In the genomic region with DNA sequence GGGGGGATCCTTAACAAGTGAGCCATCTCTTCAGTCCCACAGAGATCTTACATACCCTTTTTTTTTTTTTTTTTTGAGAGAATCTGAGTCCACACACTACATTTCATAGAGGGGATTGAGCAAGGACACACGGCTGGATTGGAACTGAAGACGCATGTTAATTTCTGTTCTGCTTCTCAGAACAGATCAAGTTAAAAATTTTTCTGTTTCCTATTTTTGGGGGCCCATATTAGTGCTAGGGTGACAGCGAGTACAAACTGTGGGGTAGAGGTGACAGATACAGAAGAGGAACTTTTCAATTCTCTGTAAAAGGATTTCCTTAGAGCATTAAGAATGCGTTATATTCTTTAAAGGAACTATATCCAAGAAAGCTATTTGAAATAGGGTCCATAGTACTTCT, we compare ENCODE assay signal across 21 mouse cellular contexts.
"Had no signal": no experiment of that assay in that cellular context is flagged by ENCODE, and none has a peak within 500 bp of the region (broad histone marks: within the 10 kb centered on the region; RNA-seq: fewer than 3 reads in every experiment).

No protein-coding gene starts in this region.

- H3K36me3 ChIP-seq: liver, embryonic 15.5 days; lung, embryonic 15.5 days; midbrain, embryonic 13.5 days; midbrain, embryonic 15.5 days; neural tube, embryonic 13.5 days; neural tube, embryonic 15.5 days; stomach, embryonic 15.5 days had no signal

- ATAC-seq: liver, postnatal 0 days; lung, postnatal 0 days; midbrain, embryonic 13.5 days; midbrain, embryonic 15.5 days had no signal

- H3K9ac ChIP-seq: liver, embryonic 15.5 days; liver, postnatal 0 days; lung, embryonic 15.5 days; midbrain, embryonic 13.5 days; midbrain, embryonic 15.5 days; neural tube, embryonic 13.5 days; neural tube, embryonic 15.5 days; stomach, embryonic 15.5 days had no signal

- H3K9me3 ChIP-seq: liver, embryonic 15.5 days; lung, embryonic 15.5 days; megakaryocyte, embryonic 14.5 days; midbrain, embryonic 13.5 days; midbrain, embryonic 15.5 days; neural tube, embryonic 13.5 days; neural tube, embryonic 15.5 days; stomach, embryonic 15.5 days had no signal

- H3K4me3 ChIP-seq: liver, embryonic 15.5 days; lung, embryonic 15.5 days; megakaryocyte, embryonic 14.5 days; midbrain, embryonic 13.5 days; midbrain, embryonic 15.5 days; myocyte; neural tube, embryonic 13.5 days; neural tube, embryonic 15.5 days; stomach, embryonic 15.5 days had no signal

- H3K27ac ChIP-seq: liver, embryonic 15.5 days; lung, embryonic 15.5 days; macrophage; midbrain, embryonic 13.5 days; midbrain, embryonic 15.5 days; neural tube, embryonic 13.5 days; neural tube, embryonic 15.5 days; stomach, embryonic 15.5 days; stomach, postnatal 0 days had no signal

- H3K27me3 ChIP-seq: lung, embryonic 15.5 days; stomach, embryonic 15.5 days had no signal

- H3K4me2 ChIP-seq: liver, embryonic 15.5 days; lung, embryonic 15.5 days; midbrain, embryonic 11.5 days; midbrain, embryonic 13.5 days; midbrain, embryonic 15.5 days; neural tube, embryonic 13.5 days; neural tube, embryonic 15.5 days; stomach, embryonic 15.5 days had no signal

- DNase-seq: liver, postnatal 0 days; lung, adult 2 months; lung, postnatal 14 days; lung, postnatal 36 days; retina, postnatal 1 day; right cerebral cortex, adult 18-20 months; thymus, postnatal 14 days; thymus, postnatal 36 days had no signal
